Mouse (Mus musculus): ENCODE measurements at regions not wholly inside any gene's neighbourhood (a gene's known extent, or its start where the extent isn't known, plus 50 kb on each side); places are given as distances from the start of the nearest gene placed in this dataset. TPM values are rescaled to one million over a fixed set of nuclear protein-coding genes. Genes with fewer than 3 reads are reported as not detected.

DNA sequence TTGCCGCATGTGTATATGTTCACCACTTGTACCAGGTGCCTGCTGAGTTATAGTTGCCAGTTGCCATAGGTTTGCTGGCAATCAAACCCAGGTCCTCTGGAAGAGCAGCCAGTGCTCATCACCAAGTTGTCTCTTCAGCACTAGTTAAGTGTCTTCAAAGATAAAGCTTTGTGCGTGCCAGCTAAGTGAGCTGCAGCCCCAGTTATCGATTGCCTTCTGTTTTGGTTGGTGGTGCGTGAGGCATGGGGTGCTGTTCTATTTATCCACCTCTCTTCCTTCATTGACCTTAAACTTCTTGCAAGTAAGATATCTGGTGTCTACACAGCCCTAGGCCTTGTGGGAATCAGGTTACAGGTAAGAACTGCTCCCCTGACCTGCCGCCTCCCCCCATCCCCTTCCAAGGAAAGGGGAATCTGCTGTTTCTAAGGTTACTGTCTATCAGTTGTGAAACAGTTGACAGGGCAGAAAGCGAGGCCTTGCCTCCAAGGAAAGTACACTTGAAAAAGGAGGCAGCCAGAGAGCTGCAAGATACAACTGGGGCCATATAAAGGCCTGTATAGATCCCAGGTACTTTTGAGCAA, 1120.2 kb upstream of the A1bg start:
- no peak for ATAC-seq (ENCODE audit: low read depth)
- WGBS, result 94% methylated on average over 6 of the region's 6 CpGs

More for the DNA sequence above, 1120.2 kb upstream of the A1bg start:
- no peaks in the 10 kb centered on the region for H3K4me1 ChIP-seq (ENCODE audit: control insufficient read depth, insufficient read depth, low read length)
- no peak overlapping the region for H3K4me2 ChIP-seq (ENCODE audit: low read depth, low read length)
- no peak overlapping the region for H3K4me3 ChIP-seq (ENCODE audit: low read depth, low read length)
- no peaks in the 10 kb centered on the region for H3K27me3 ChIP-seq (ENCODE audit: control insufficient read depth, insufficient read depth, low read length)
- H3K9me3 ChIP-seq (ENCODE audit: control insufficient read depth, low read length), result no peaks in the 10 kb centered on the region
- H3K9ac ChIP-seq (replicated peaks; ENCODE audit: low read depth, low read length), result no peak overlapping the region
- H3K36me3 ChIP-seq (ENCODE audit: control insufficient read depth, insufficient read depth, low read length), result no peaks in the 10 kb centered on the region
- H3K27ac ChIP-seq (ENCODE audit: low read depth, low read length), result no peak overlapping the region

Small RNA genes in the stretch of these regions (microRNA-seq; reads per million reads assigned to microRNA genes)
- not detected for gene Gm24810

All from neural tube, embryonic 14.5 days (tissue).